Mouse (Mus musculus) embryonic facial prominence, embryonic 10.5 days (tissue): Measurements from ENCODE around the gene Zfp811. TPM values are rescaled to one million over a fixed set of nuclear protein-coding genes. Genes with fewer than 3 reads are reported as not detected.

Source experiments
- DNase-seq: peaks from one replicate; pipeline ENCODE4 v3.0.0-alpha.2; 2017; ENCODE audit warnings: low spot score
- H3K27ac ChIP-seq: fragments of 300-500 bp; sonication (generic); replicated peaks from 2 replicates; pipeline ENCODE4 v1.5.1; 2016; ENCODE audit warnings: mild to moderate bottlenecking
- H3K27me3 ChIP-seq: fragments of 300-500 bp; sonication (generic); replicated peaks from 2 replicates; pipeline ENCODE4 v1.6.1; 2016; ENCODE audit warnings: low read depth, mild to moderate bottlenecking; ENCODE audit not compliant: poor library complexity, severe bottlenecking
- H3K36me3 ChIP-seq: fragments of 300-500 bp; sonication (generic); replicated peaks from 2 replicates; pipeline ENCODE4 v1.6.1; 2016; ENCODE audit warnings: mild to moderate bottlenecking, moderate library complexity
- H3K4me1 ChIP-seq: fragments of 300-500 bp; sonication (generic); 2 replicates; pipeline ENCODE4 v1.6.1; 2016
- H3K4me3 ChIP-seq: fragments of 300-500 bp; sonication (generic); 2 replicates; pipeline ENCODE4 v1.5.1; 2016; ENCODE audit warnings: mild to moderate bottlenecking, moderate library complexity
- H3K9me3 ChIP-seq: fragments of 300-500 bp; sonication (generic); 2 replicates; pipeline ENCODE4 v1.6.1; 2016; ENCODE audit warnings: mild to moderate bottlenecking
- WGBS: fragments of 180-500 bp; shearing (Covaris S2); methylation state at CpG from one replicate; pipeline ENCODE4 v1.1.7; 2016; 5-methylcytosine and 5-hydroxymethylcytosine counted together
- polyA plus RNA-seq: library from polyadenylated mRNA; unstranded; fragments of >200 nt; fragmentation: Nextera tagmentation; extraction: Ambion mirVana; gene quantifications from 2 replicates; pipeline ENCODE4 v1.2.1, GENCODE M21; 2016

The Zfp811 gene
- polyA plus RNA-seq, 1 experiment from 2014 or later: 12.0 TPM

DNA sequence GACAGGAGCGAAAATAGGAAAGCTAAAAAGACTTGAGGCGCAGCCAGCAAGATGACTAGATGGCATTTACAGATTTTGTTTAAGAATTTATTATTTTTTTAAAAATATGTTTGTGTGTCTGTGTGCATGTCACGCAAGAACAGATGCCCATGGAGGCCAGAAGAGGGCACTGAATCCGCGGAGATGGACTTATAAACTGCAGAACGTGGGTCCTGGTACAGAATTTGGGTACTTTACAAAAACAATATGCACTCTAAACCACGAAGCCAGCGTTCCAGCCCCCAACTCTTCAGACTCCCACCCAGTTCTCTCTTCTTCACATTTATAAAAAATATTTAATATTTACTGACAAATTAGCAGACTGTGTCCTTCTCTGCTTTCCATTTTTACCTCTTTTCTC, 20.5 kb downstream of the Zfp811 start:
- peak overlapping the region; percentile 97 for H3K4me3 ChIP-seq
- peaks cover 22% of the 10 kb centered on the region for H3K4me1 ChIP-seq
- peak overlapping the region; percentile 95; the same call in 1 of the 2 replicates for H3K27ac ChIP-seq
- 70% methylated on average over 8 of the region's 8 CpGs for WGBS
- H3K9me3 ChIP-seq: no peaks in the 10 kb centered on the region
- H3K27me3 ChIP-seq: no peaks in the 10 kb centered on the region
- DNase-seq: no peak
- peaks cover 23% of the 10 kb centered on the region for H3K36me3 ChIP-seq

DNA sequence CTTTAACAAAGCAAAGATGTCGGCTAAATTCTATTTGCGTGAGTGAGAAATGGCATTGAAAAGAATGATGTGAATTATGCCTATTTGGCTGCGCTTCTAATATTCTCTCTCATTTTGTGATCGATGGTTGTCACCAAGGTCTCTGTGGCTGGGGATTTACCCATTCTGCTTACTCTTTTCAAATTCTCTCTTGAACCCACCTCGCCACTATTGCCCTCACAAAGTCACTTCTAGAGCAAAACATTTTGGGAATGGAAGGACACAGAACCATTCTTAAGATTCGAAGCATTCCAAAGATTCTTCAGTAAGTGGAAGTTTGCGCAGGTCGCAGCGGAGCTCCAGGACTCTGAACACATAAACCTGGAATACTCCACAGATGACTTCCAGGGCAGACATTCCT, 21.2 kb downstream of the Zfp811 start:
- Histone ChIP-seq H3K9me3 (no peaks in the 10 kb centered on the region; the same call in 1 of the 2 replicates), H3K27ac (peak overlapping the region; percentile 95), H3K36me3 (peaks cover 30% of the 10 kb centered on the region), H3K27me3 (no peaks in the 10 kb centered on the region), H3K4me1 (peaks cover 22% of the 10 kb centered on the region), H3K4me3 (peak overlapping the region; percentile 97)
- DNase-seq: peak; percentile 28
- WGBS: 11% methylated on average over 9 of the region's 9 CpGs

DNA sequence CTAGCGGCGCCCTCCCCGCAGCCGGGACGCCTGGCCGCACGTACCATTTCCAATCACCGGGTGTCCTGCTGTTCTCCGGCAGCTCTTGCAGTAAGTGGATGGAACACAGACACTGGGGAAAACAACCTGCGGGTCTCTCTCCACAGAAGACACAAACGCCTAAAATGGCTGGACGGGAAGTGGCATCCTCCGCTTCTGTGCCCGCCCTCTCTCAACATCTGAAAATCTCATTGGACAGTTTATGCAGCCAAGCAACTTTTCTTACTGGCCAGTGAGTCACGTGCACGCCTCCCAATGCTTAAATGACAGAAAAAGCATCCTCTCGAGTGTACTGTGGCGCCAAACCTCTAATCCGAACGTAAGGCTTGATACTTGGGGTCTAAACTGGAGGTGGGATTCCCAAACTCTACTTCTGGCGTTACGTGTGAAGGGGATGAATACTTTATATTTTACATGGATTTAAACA, 21.6 kb downstream of the Zfp811 start, which contains the start of gene Zfp871:
Zfp871 (minus strand) TSS at position 194 of the 466 bp plus-strand sequence.
- DNase-seq: peak; percentile 88
- Histone ChIP-seq H3K9me3 (no peaks in the 10 kb centered on the region; the same call in 1 of the 2 replicates), H3K27ac (peak within 1 kb of the TSS; percentile 95), H3K4me3 (peak within 1 kb of the TSS; percentile 97), H3K27me3 (no peaks in the 10 kb centered on the region), H3K36me3 (peaks cover 34% of the 10 kb centered on the region), H3K4me1 (peaks cover 22% of the 10 kb centered on the region)
- WGBS: under 1% methylated on average over 22 of the region's 22 CpGs

DNA sequence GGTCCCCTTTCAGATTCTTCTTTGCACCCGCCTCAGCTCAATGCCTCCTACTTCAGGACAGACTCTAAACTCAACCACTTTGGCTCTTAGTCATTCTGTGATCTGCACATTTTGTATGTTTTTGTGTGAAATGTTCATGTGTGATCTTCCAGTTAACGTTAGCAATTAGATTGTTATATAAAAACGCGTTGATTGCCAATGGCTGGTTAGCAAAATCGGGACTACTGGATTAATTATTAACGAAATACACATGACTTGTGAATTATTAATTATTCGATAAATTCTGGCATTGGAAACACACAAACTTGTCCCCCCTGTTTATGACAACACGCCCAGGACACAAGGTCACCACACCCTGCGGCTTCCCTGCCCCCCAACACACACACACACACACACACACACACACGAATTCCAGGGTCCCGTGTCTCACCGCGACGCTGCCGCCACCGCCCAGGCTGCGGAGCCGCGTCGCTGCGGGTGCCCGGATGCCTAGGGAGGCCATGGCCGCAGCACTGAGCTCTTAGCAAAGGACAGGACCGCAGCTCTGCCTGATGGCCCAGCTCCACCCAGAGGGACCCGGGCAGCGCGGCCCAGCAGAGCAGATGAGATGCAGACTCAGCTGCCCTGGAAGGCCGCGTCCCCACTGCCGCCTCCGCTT, 22.2 kb downstream of the Zfp811 start:
- 1% methylated on average over 31 of the region's 31 CpGs for WGBS
- Histone ChIP-seq H3K4me3 (peak overlapping the region; percentile 97), H3K36me3 (peaks cover 40% of the 10 kb centered on the region), H3K27ac (peak overlapping the region; percentile 95), H3K9me3 (peaks cover 4% of the 10 kb centered on the region; the same call in 1 of the 2 replicates), H3K27me3 (no peaks in the 10 kb centered on the region), H3K4me1 (peaks cover 22% of the 10 kb centered on the region)
- DNase-seq: no peak

DNA sequence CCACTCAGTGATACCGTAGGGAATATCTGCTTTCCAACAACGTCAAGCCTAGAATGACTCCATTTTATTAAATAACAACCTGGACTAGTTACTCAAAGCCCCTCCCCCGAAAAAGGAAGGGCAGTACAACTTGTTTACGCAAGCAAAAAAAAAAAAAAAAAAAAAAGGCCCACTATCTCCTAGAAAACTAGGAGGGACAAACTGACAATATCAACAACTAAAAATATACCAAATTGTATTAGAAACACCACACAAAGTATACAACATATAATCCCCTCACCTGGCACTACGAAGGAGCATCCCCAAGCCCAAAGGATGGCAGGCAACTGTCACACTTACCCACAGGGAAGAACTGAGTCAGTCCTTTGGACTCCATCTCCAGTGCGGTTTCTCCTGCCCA, 22.8 kb downstream of the Zfp811 start:
- Histone ChIP-seq H3K27ac (no peak overlapping the region), H3K9me3 (peaks cover 4% of the 10 kb centered on the region; the same call in 1 of the 2 replicates), H3K36me3 (peaks cover 46% of the 10 kb centered on the region), H3K4me3 (peak overlapping the region; percentile 97), H3K27me3 (no peaks in the 10 kb centered on the region), H3K4me1 (peaks cover 22% of the 10 kb centered on the region)
- DNase-seq: no peak
- 75% methylated on average over 6 of the region's 6 CpGs for WGBS

DNA sequence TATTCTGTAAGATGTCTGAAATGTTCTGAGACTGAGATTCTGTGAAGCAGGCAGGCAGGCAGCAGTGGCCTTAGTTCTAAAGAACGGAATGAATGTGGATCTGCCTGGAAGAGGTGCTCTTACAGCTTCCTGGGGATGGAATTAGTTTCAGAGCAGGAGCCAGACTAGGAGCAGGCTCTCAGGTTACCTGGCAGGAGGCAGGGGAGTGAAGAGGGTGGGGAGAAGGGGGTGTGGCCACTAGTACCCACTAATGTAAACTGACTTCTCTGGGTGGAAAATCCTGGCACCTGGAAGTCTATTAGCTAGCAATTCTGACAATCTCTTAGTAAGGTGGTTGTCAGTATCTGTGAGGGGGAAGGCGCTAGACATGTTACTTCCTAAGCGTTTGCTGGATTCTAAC, 24.1 kb downstream of the Zfp811 start:
- DNase-seq: no peak
- H3K36me3 ChIP-seq: peaks cover 50% of the 10 kb centered on the region
- no peak overlapping the region; the same call in 1 of the 2 replicates for H3K4me3 ChIP-seq
- 87% methylated on average over 3 of the region's 3 CpGs for WGBS
- no peaks in the 10 kb centered on the region for H3K27me3 ChIP-seq
- no peak overlapping the region for H3K27ac ChIP-seq
- H3K9me3 ChIP-seq: peaks cover 4% of the 10 kb centered on the region; the same call in 1 of the 2 replicates
- H3K4me1 ChIP-seq: peaks cover 22% of the 10 kb centered on the region

DNA sequence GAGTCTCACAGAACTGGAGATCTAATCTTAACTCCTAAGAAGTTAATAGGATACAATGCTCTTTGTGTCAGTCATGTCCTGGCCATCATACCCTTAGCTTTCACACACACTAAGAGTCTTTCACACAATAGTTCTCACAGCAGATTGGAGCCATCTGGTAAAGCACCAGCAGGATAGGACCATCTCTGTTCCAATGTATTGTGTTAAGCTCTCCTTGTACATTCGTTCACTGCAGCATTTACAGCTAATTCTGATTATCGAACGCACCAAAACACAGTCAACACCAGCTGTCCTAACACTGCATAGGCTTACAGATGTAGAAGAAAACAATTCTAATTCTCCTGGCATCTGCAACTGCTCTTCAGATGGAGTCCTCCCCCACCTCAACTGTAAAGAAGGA, 32.2 kb downstream of the Zfp811 start:
- Histone ChIP-seq H3K9me3 (no peaks in the 10 kb centered on the region), H3K4me1 (no peaks in the 10 kb centered on the region), H3K27ac (no peak overlapping the region), H3K4me3 (no peak overlapping the region), H3K27me3 (no peaks in the 10 kb centered on the region), H3K36me3 (peaks cover 91% of the 10 kb centered on the region)
- WGBS: 98% methylated on average over 3 of the region's 3 CpGs
- DNase-seq: no peak

DNA sequence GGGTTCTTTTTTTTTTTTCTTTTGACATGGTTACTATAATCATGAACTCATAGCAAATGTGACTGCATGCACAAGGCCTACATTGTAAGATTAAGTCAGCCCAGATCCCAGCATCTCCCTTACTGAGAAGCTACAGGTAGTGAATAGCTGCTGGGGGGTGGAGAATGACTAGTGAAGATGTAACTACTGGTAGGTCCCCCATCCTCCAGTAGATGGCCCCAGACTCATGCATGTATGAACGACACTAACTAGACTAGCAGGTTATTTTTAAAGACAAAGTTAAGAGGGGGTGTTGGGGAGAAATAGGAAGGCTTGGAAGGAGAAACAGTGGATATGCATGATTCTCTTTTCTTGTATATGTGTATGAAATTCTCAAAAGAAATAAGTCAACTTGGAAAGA, 38.5 kb downstream of the Zfp811 start:
- H3K36me3 ChIP-seq: peaks cover 100% of the 10 kb centered on the region
- no peak overlapping the region for H3K4me3 ChIP-seq
- H3K27me3 ChIP-seq: no peaks in the 10 kb centered on the region
- no peak overlapping the region for H3K27ac ChIP-seq
- peaks cover 10% of the 10 kb centered on the region for H3K9me3 ChIP-seq
- no peak for DNase-seq
- WGBS: 93% methylated on average over 1 of the region's 1 CpGs
- H3K4me1 ChIP-seq: no peaks in the 10 kb centered on the region

DNA sequence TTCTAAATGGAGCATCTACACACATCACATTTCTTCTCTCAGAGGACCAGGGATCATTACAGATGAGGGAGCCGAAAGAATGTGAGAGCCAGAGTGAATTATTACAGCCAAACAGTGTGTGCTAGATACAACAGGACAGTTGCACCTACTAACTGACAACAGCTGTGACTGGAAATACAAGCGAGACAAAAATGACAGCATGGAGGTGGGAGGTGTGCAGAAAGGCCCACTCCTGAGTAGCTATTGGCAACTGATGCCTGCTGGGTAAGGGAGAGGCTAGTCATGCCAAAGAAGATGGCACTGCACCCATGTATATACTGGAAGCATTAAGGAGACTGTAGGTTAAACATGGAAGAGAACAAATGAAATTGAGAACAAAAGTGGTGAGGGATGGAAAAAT, 43.3 kb downstream of the Zfp811 start:
- Histone ChIP-seq H3K36me3 (peaks cover 82% of the 10 kb centered on the region), H3K27me3 (no peaks in the 10 kb centered on the region), H3K4me3 (no peak overlapping the region), H3K4me1 (no peaks in the 10 kb centered on the region), H3K27ac (no peak overlapping the region), H3K9me3 (peaks cover 31% of the 10 kb centered on the region)
- 94% methylated on average over 2 of the region's 2 CpGs for WGBS
- DNase-seq: no peak

DNA sequence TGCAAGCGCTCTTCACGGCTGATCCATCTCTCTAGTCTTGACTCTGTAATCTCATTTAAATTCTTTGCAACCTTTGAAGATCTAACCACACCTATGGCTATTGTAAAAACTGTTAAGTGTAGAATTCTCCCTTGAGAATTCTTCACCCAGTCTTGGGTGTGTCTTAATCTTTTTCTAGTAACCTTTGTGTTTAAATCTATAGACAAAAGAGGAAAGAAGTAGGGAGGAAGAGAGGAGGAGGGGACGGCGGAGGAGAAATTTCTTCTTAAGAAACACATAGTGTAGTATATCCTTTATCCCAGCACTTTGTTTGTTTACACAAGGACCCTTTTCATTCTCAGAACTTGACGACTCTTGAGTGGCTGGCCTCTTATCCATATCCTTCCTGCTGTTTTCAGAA, 52.4 kb downstream of the Zfp811 start:
- DNase-seq: no peak
- 71% methylated on average over 5 of the region's 5 CpGs for WGBS
- no peaks in the 10 kb centered on the region for H3K27me3 ChIP-seq
- H3K9me3 ChIP-seq: no peaks in the 10 kb centered on the region
- no peaks in the 10 kb centered on the region for H3K36me3 ChIP-seq
- H3K4me1 ChIP-seq: no peaks in the 10 kb centered on the region
- no peak overlapping the region for H3K27ac ChIP-seq
- no peak overlapping the region for H3K4me3 ChIP-seq

DNA sequence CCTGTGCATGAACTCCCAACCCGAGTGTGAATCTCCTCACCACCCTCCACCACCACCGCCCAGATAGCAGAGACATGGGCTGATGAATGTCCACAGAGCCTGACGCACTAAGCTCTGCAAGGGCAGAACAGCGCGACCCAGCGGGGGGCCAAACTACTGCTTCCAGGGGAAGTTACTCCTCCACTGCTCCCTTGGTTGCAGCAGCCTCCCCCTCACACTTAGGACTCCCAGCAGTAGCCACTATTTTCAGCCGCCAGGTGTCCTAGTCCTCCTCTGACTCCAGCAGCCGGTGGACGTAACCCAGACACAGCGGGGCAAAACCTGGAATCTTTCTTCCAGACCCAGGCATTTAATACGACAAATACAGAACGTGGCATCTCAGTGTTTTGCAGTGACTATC, 56.1 kb downstream of the Zfp811 start:
- Histone ChIP-seq H3K4me3 (no peak overlapping the region), H3K4me1 (no peaks in the 10 kb centered on the region), H3K9me3 (no peaks in the 10 kb centered on the region), H3K27me3 (no peaks in the 10 kb centered on the region), H3K36me3 (no peaks in the 10 kb centered on the region), H3K27ac (no peak overlapping the region)
- peak; percentile 42 for DNase-seq
- WGBS: 15% methylated on average over 12 of the region's 12 CpGs

DNA sequence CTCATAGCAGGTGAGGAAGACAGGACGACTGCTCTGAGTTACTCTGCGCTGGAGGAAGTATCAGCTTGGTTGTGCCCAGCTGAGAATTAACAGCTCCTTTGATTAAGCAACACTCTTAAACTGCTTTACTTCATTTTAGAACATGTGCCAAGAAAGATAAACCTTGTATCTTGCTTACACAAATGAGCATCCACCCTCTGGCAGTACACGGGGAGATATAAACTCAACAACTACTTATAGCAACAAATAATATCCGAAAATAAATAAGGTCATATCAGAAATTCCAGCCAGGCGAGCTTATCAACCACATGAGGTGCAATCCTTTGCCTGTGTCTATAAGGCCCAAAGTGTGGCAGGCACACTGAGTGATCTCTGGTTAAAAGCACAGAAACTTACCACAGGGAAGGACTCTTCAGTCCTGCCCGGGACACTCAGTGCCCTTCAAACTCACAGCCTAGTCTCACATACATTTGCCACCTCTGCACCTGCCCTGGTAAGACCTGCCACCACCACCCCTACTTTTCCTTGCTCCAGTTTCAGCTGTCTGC, 56.8 kb downstream of the Zfp811 start:
- no peaks in the 10 kb centered on the region for H3K36me3 ChIP-seq
- no peaks in the 10 kb centered on the region for H3K9me3 ChIP-seq
- H3K27ac ChIP-seq: no peak overlapping the region
- DNase-seq: no peak
- no peak overlapping the region for H3K4me3 ChIP-seq
- H3K27me3 ChIP-seq: no peaks in the 10 kb centered on the region
- no peaks in the 10 kb centered on the region for H3K4me1 ChIP-seq
- 78% methylated on average over 6 of the region's 6 CpGs for WGBS

DNA sequence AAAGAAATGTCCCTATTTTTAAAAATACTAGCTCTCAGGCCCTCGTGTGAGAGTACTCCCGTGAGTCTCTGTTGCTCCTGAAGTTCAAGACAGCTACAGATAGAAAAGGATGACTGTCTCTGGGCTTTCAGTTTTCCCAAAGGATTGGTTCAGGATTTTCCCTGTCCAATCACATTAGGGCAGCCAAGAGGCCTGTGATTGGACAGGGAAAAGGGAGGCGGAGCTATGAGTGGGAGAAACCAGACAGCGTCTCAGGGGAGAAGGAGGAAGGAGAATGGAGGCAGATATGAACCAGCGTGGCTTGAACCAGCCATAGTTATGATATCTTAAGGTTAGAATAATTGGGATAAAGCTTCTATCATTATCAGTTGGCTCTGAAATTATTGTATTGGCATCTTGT, 59.1 kb downstream of the Zfp811 start:
- DNase-seq: no peak
- H3K27ac ChIP-seq: no peak overlapping the region
- WGBS: 49% methylated on average over 5 of the region's 5 CpGs
- H3K4me1 ChIP-seq: no peaks in the 10 kb centered on the region
- no peaks in the 10 kb centered on the region for H3K27me3 ChIP-seq
- no peaks in the 10 kb centered on the region for H3K9me3 ChIP-seq
- no peaks in the 10 kb centered on the region for H3K36me3 ChIP-seq
- H3K4me3 ChIP-seq: no peak overlapping the region
